11 mouse cellular contexts compared by ENCODE assay signal in genomic region chr10:111966394-111966793, GRCm38 (mm10). TPM values are rescaled to one million over a fixed set of nuclear protein-coding genes. Genes with fewer than 3 reads are reported as not detected.
DNase-seq lines count a peak whose midpoint lies in the region; ATAC-seq and TF ChIP-seq lines count a peak whose summit lies in the region.
"Had no signal": no experiment of that assay in that cellular context is flagged by ENCODE, and none has a peak within 500 bp of the region (broad histone marks: within the 10 kb centered on the region; RNA-seq: fewer than 3 reads in every experiment).

No protein-coding gene starts in this region.

- WGBS in intestine, postnatal 0 days = 56% methylated on average over 4 of the region's 4 CpGs
- 60% methylated on average over 4 of the region's 4 CpGs for WGBS in intestine, embryonic 15.5 days
- WGBS in lung, adult 2 months = 40% methylated on average over 4 of the region's 4 CpGs

- no peak overlapping the region for H3K4me2 ChIP-seq in intestine, postnatal 0 days (replicated peaks; ENCODE audit: low read depth)
- no peak overlapping the region for H3K4me2 ChIP-seq in intestine, embryonic 15.5 days (replicated peaks)

- no peaks in the 10 kb centered on the region for H3K36me3 ChIP-seq in intestine, postnatal 0 days (ENCODE audit: control insufficient read depth, insufficient read depth)
- H3K36me3 ChIP-seq in intestine, embryonic 15.5 days = no peaks in the 10 kb centered on the region

- no peaks in the 10 kb centered on the region for H3K27me3 ChIP-seq in intestine, postnatal 0 days (replicated peaks; ENCODE audit: control insufficient read depth, insufficient read depth, low read length)
- H3K27me3 ChIP-seq in intestine, embryonic 15.5 days (replicated peaks) = no peaks in the 10 kb centered on the region

- no peak overlapping the region for H3K27ac ChIP-seq in intestine, postnatal 0 days (ENCODE audit: low read depth, low read length)
- H3K27ac ChIP-seq in intestine, embryonic 15.5 days = no peak overlapping the region

- no peak overlapping the region for H3K4me3 ChIP-seq in intestine, postnatal 0 days (ENCODE audit: low read depth, low read length)
- H3K4me3 ChIP-seq in intestine, embryonic 15.5 days (replicated peaks) = no peak overlapping the region
- H3K4me3 ChIP-seq in lung, adult 2 months (replicated peaks; ENCODE audit: extremely low read depth, low read depth, low read length) = no peak overlapping the region

- no peak for TF ChIP-seq POLR2A in lung, adult 2 months (IDR thresholded peaks at IDR 0.05; ENCODE audit: borderline replicate concordance, extremely low read depth, low read depth, low read length)

- ATAC-seq in intestine, postnatal 0 days = no peak
- ATAC-seq in intestine, embryonic 15.5 days = no peak
- peak; percentile 68; the same call in 1 of the 2 replicates for ATAC-seq in common myeloid progenitor, adult 5-6 weeks (replicated peaks; ENCODE audit: low read depth, poor library complexity, severe bottlenecking)

- peak; percentile 29 for DNase-seq in embryo, embryonic 10.5 days (ENCODE audit: low spot score)
- no peak for DNase-seq in embryo, embryonic 11 days
- DNase-seq in lung, postnatal 10 days = peak; percentile 20
- no peak for DNase-seq in lung, adult 2 months
- no peak for DNase-seq in yolk sac, embryonic 10.5 days (ENCODE audit: low spot score)
- DNase-seq: cerebellum, adult 9-10 months; kidney, adult 11 months; right cerebral cortex, postnatal 25 days had no signal

- no peaks in the 10 kb centered on the region for H3K9me3 ChIP-seq in intestine, postnatal 0 days (ENCODE audit: control insufficient read depth)
- H3K9me3 ChIP-seq in intestine, embryonic 15.5 days = no peaks in the 10 kb centered on the region

- no peaks in the 10 kb centered on the region for H3K4me1 ChIP-seq in intestine, postnatal 0 days (replicated peaks; ENCODE audit: control insufficient read depth, insufficient read depth, low read length)
- no peaks in the 10 kb centered on the region for H3K4me1 ChIP-seq in intestine, embryonic 15.5 days (replicated peaks)
- H3K4me1 ChIP-seq in lung, adult 2 months (ENCODE audit: control insufficient read depth, insufficient read depth, low read length) = no peaks in the 10 kb centered on the region

- peak; percentile 57 for TF ChIP-seq CTCF in intestine, postnatal 0 days (IDR thresholded peaks at IDR 0.05; ENCODE audit: low read depth)
- TF ChIP-seq CTCF in lung, adult 2 months (IDR thresholded peaks at IDR 0.05; ENCODE audit: insufficient read depth, low read length) = no peak

- H3K9ac ChIP-seq in intestine, postnatal 0 days (ENCODE audit: low read depth, low read length) = no peak overlapping the region
- no peak overlapping the region for H3K9ac ChIP-seq in intestine, embryonic 15.5 days

RNA-seq across cellular contexts. Expression of gene Krr1, which starts 6.1 kb away (rescaled TPM):
- polyA plus RNA-seq in intestine, postnatal 0 days (2015; fragmentation: Nextera tagmentation; extraction: Ambion mirVana) = 12.7 and 13.6 TPM in 2 replicates
- polyA plus RNA-seq in intestine, embryonic 15.5 days (2015; fragmentation: Nextera tagmentation; extraction: Ambion mirVana) = 37.1 and 43.0 TPM in 2 replicates
- polyA plus RNA-seq in lung, adult 2 months (2012; rRNA removed) = 4.9 and 6.3 TPM in 2 replicates
- 49.8 and 51.7 TPM in 2 replicates for total RNA-seq in common myeloid progenitor, adult 5-6 weeks (2017)

RNA-seq across cellular contexts. Expression of gene Glipr1, which starts 36.0 kb away (rescaled TPM):
- polyA plus RNA-seq in intestine, postnatal 0 days (2015; fragmentation: Nextera tagmentation; extraction: Ambion mirVana) = 8.9 and 11.8 TPM in 2 replicates
- polyA plus RNA-seq in intestine, embryonic 15.5 days (2015; fragmentation: Nextera tagmentation; extraction: Ambion mirVana) = 13.1 and 13.7 TPM in 2 replicates
- polyA plus RNA-seq in lung, adult 2 months (2012; rRNA removed) = 10.6 and 16.1 TPM in 2 replicates
- 278 and 338 TPM in 2 replicates for total RNA-seq in common myeloid progenitor, adult 5-6 weeks (2017)

Comparison
In these comparisons a context has a peak if more than half of its experiments do, and no peak if none do; other contexts are left out.
1. DNase-seq: peak in embryo, embryonic 10.5 days (single experiment) and lung, postnatal 10 days (single experiment); none in embryo, embryonic 11 days (single experiment), lung, adult 2 months (single experiment) and yolk sac, embryonic 10.5 days (single experiment).